Mouse (Mus musculus) urinary bladder, postnatal 25 days (tissue): ENCODE data around the gene Olfr356.

ENCODE experiments used
- DNase-seq: peaks from one replicate; pipeline ENCODE4 v3.0.0; 2022; ENCODE audit warnings: low spot score

Gene Olfr356

GRCm38 (mm10) chr2:36936821-36937220 is at the start of gene Olfr356:
Gene Olfr356, plus strand, starts transcription at chr2:36937121.
- DNase-seq: no peak

DNA sequence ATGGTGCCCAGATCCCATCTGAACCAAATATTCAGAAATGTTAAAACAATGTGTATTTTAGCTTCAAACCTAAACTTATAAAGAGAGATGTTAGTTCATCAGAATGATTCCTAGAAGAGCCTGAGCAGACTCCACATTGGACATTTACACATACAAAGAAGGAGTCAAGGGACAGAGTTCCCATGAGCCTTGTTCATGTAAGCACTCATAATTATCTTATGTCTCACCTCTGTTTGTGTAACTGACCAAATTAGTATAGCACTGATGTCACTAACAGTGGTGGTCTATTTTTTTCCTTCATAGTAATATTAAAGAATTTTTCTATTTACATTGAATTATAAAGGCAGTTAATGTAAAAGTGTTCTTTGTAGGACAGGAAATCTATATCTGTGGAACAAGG is 44.1 kb upstream of the Olfr356 start, which contains the start of gene Olfr353:
Olfr353 (minus strand) TSS at position 101 of the 400 bp plus-strand sequence.
- no peak for DNase-seq

- DNase-seq: no peak
Observed at GRCm38 (mm10) chr2:36897114-36897513, 39.8 kb upstream of the Olfr356 start.

GRCm38 (mm10) chr2:36905380-36905779 is 31.5 kb upstream of the Olfr356 start, which contains the start of gene Olfr354:
Gene Olfr354, plus strand, starts transcription at chr2:36905680.
- DNase-seq: no peak

DNA sequence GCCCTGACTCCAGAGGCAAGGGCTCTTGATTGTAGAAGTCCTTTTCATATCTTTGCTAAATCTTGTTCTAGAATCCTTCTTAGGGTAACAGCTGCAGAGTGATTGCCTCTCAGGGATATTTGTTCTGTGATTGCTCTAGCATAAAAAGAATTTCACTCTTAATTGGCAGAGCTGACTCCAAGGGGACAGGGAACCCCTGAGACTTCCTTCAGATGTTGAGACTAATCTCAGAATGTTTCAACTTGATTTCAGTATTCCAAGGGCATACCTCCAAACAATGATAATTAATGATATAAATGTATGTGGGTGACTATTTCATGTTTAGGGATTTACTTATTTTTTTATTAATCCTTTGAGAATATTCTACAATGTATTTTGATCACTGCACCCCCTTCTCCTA is 8.1 kb upstream of the Olfr356 start, which contains the start of gene Olfr355:
Olfr355 (minus strand) TSS at position 101 of the 400 bp plus-strand sequence.
- no peak for DNase-seq
